Comparison of ENCODE assay signal across 8 mouse cellular contexts in the genomic region with DNA sequence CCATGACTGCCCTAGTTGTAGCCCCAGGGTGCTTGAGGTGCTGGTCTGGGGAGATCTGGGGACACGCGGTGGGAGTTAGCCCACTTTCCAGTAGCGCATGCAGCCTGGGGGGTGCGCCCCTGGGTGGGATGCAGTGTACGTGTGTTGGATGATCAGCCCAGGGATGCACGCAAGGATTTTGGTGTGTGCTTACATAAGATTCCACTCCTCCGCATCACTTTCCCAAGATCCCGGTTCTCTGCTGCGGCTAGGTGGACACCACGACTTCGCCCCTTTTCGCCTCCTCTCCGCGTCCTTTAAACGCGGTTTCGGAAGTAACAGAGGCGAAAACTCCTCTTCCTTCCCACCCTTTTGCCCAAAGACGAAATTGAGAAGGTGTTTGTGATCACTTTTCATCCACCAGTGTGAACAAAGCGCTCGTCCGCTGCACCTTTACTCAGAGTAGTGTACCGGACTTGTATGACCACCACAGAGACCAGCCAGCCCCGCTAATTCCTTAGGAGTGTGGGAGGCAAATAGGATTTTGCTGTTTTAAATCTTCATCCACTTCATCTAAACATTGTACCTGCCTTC. TPM values are rescaled to one million over a fixed set of nuclear protein-coding genes. Genes with fewer than 3 reads are reported as not detected.
A peak's percentile ranks its signal among the peaks of the same experiment; 100 is the strongest.
DNase-seq lines count a peak whose midpoint lies in the region; ATAC-seq and TF ChIP-seq lines count a peak whose summit lies in the region.

No protein-coding gene starts in this region.

- TF ChIP-seq POLR2A in testis, adult 2 months (IDR thresholded peaks at IDR 0.05; ENCODE audit: control insufficient read depth, low read depth, low read length): no peak

- H3K27me3 ChIP-seq in testis, adult 2 months (ENCODE audit: control insufficient read depth, insufficient read depth, low read length): no peaks in the 10 kb centered on the region
- peaks cover 25% of the 10 kb centered on the region for H3K27me3 ChIP-seq in limb, embryonic 11.5 days (ENCODE audit: control insufficient read depth, insufficient read depth, low read length)

- H3K36me3 ChIP-seq in testis, adult 2 months (ENCODE audit: control insufficient read depth, insufficient read depth, low read length): no peaks in the 10 kb centered on the region
- no peaks in the 10 kb centered on the region for H3K36me3 ChIP-seq in limb, embryonic 11.5 days (ENCODE audit: control insufficient read depth, insufficient read depth, low read length)

- no peaks in the 10 kb centered on the region for H3K9me3 ChIP-seq in limb, embryonic 11.5 days (ENCODE audit: control insufficient read depth, low read length)

- no peak overlapping the region for H3K27ac ChIP-seq in testis, adult 2 months (ENCODE audit: control insufficient read depth, insufficient read depth, low read depth, low read length)
- no peak overlapping the region for H3K27ac ChIP-seq in limb, embryonic 11.5 days (replicated peaks; ENCODE audit: low read depth, low read length)

- no peak for DNase-seq in frontal cortex, postnatal 10 days (ENCODE audit: low spot score in 2 of 2)
- no peak for DNase-seq in testis, postnatal 14 days (ENCODE audit: low spot score)
- DNase-seq in limb, embryonic 11.5 days (ENCODE audit: low spot score): peak; percentile 55
- peak; percentile 51 for DNase-seq in retina, postnatal 1 day
- DNase-seq in urinary bladder, postnatal 25 days (ENCODE audit: low spot score): no peak

- peak overlapping the region; percentile 96 for H3K4me2 ChIP-seq in limb, embryonic 11.5 days (ENCODE audit: low read depth, severe bottlenecking)

- ATAC-seq in frontal cortex, adult (ENCODE audit: low TSS enrichment): peak; percentile 62
- ATAC-seq in limb, embryonic 11.5 days (ENCODE audit: insufficient number of reproducible peaks, low FRiP score, low TSS enrichment, low read depth): no peak
- ATAC-seq in granulocyte monocyte progenitor cell, adult 5-6 weeks (replicated peaks; ENCODE audit: poor library complexity, severe bottlenecking): no peak

- H3K4me1 ChIP-seq in testis, adult 2 months (ENCODE audit: control insufficient read depth, insufficient read depth, low read length): peaks cover 13% of the 10 kb centered on the region
- H3K4me1 ChIP-seq in limb, embryonic 11.5 days (ENCODE audit: control insufficient read depth, insufficient read depth, low read length): 0 out of 2 replicates have a peak, but pooled peaks cover 12% of the 10 kb centered on the region

- WGBS in limb, embryonic 11.5 days: 3% methylated on average over 24 of the region's 24 CpGs

- H3K4me3 ChIP-seq in testis, adult 2 months (ENCODE audit: control insufficient read depth, low read depth, low read length): peak overlapping the region; percentile 85
- H3K4me3 ChIP-seq in limb, embryonic 11.5 days (ENCODE audit: low read depth, low read length): peak overlapping the region; percentile 80

- no peak for TF ChIP-seq CTCF in testis, adult 2 months (IDR thresholded peaks at IDR 0.05; ENCODE audit: control insufficient read depth, insufficient read depth, insufficient replicate concordance, low read depth, low read length)

- peak overlapping the region; percentile 92 for H3K9ac ChIP-seq in limb, embryonic 11.5 days (ENCODE audit: low read length)

RNA-seq across cellular contexts. Expression of a gene that starts 1.4 kb away (rescaled TPM):
- polyA plus RNA-seq in testis, adult 2 months (2012; rRNA removed): 11.3 and 13.0 TPM in 2 replicates
- polyA plus RNA-seq in limb, embryonic 11.5 days (2014; fragmentation: Nextera tagmentation; extraction: Ambion mirVana): 24.7 and 30.6 TPM in 2 replicates
- 0.90 and 3.0 TPM in 2 replicates for total RNA-seq in granulocyte monocyte progenitor cell, adult 5-6 weeks (2014; fragmentation: Nextera tagmentation)
- total RNA-seq in granulocyte monocyte progenitor cell, adult 5-6 weeks (2017): 3.0 and 3.2 TPM in 2 replicates

Comparison
In these comparisons a context has a peak if more than half of its experiments do, and no peak if none do; other contexts are left out.
1. DNase-seq: peak in limb, embryonic 11.5 days (single experiment) and retina, postnatal 1 day (single experiment); none in frontal cortex, postnatal 10 days (0 of 2), testis, postnatal 14 days (single experiment) and urinary bladder, postnatal 25 days (single experiment).